Mouse (Mus musculus) large intestine, adult 2 months (tissue): ENCODE measurements around the gene Rfwd3. TPM values are rescaled to one million over a fixed set of nuclear protein-coding genes. Genes with fewer than 3 reads are reported as not detected.

Experiments used
- polyA plus RNA-seq: library from polyadenylated mRNA; depleted of rRNA; stranded (reverse); fragments of >200 nt; gene quantifications from 2 replicates; pipeline ENCODE4 v1.2.3, GENCODE M21; 2012; rRNA removed

Rfwd3 gene
- polyA plus RNA-seq, 1 experiment: 13.5 TPM

Other genes starting within 250 kb of the Rfwd3 start
- 0.10 TPM in 1 of 2 replicates, not detected in the other for gene Exosc6, start 243.9 kb downstream of the Rfwd3 start, polyA plus RNA-seq
- gene Clec18a, start 207.8 kb downstream of the Rfwd3 start, polyA plus RNA-seq: 0.05 TPM in 1 of 2 replicates, not detected in the other
- gene Pdpr, start 205.6 kb downstream of the Rfwd3 start, polyA plus RNA-seq: 3.0 and 10.6 TPM in 2 replicates
- gene Glg1, start 41.0 kb downstream of the Rfwd3 start, polyA plus RNA-seq: 21.0 and 28.7 TPM in 2 replicates
- 3.8 and 5.4 TPM in 2 replicates for gene Mlkl, start 38.0 kb upstream of the Rfwd3 start, polyA plus RNA-seq
- 0.18 and 1.0 TPM in 2 replicates for gene Fa2h, start 93.6 kb upstream of the Rfwd3 start, polyA plus RNA-seq
- 2.8 and 4.9 TPM in 2 replicates for gene Wdr59, start 221.9 kb upstream of the Rfwd3 start, polyA plus RNA-seq
- 23.5 and 25.9 TPM in 2 replicates for gene Znrf1, start 235.9 kb upstream of the Rfwd3 start, polyA plus RNA-seq